Mouse (Mus musculus): ENCODE measurements around the gene Zbtb44. TPM values are rescaled to one million over a fixed set of nuclear protein-coding genes. Genes with fewer than 3 reads are reported as not detected.
"Not testable (repeated sequence)": the region's sequence is repeated elsewhere in the genome, so short reads cannot be mapped to it uniquely, and the experiment has no call there.

Gene Zbtb44
- total RNA-seq (2021) (10 to 100 TPM; 33.6 to 60.4 TPM), polyA plus RNA-seq (2012; rRNA removed) (16.7 and 17.7 TPM in 2 replicates)
- long read RNA-seq, full-length matches to known transcripts: 2 of 4 reads
- long read RNA-seq, partial matches to known transcripts: 0 of 4 reads
- long read RNA-seq, other reads (novel, unspliced or antisense): 2 of 4 reads

DNA sequence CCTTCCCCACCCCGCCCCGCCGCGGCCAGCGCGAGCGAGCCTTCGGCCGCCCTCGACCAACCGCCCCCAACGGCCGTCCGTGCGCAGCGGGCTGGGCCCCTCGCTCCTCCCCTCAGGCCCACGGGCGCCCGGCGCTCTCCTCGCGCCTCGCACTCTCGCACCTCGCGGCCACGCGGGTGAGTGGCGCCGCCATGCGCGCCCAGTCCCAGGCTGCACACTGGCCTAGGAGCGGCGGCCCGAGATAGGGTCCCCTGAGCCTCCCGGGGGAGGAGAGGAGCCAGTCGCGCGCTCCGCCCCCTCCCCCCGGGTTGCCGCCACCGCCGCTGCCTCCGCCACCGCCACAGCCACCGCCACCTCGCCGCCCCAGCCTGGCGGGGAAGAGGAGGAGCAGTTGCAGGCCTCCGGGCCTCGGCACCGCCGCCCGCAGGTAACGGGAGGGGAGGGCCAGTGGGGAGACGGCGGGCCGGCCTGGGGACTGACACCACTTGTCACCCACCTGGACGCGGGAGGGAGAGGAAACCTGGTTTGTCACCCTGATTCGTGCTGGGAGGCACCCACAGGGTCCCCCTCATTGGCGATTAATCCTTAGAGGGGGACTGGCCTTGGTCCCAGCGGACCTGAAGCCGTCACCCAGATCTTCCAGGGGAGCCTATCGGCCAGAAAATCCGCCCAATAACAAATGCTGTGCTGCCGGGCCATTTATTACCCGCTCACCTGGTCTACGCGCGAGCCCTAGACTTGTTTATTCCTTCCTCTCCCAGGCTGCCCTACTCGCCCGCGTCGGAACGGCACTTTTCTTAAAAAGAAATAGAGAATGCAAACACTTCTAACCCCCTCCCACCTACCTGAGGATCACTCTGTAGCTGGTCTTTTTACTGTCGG, at the start of gene Zbtb44:
Zbtb44 (plus strand) TSS at position 113 of the 882 bp plus-strand sequence.
- DNase-seq: no peak

DNA sequence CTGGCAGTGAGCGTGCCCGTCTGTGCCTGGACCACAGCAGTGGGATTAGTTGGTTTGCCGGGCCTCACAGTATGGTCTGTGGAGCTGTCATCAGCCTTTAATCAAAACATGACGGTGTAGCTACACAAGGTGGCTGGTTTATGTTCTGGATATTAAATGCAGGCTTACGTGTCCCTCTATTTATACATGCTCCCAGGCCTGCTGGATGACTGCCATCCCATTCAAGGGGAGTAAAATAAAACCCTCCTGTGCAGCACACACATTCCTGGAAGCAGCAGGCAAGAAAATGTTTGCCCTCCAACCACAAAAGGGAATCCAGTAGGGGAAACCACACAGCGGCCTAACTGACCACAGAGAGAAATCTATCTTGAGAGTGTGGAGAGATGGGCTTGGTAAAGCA, 44.7 kb upstream of the Zbtb44 start:
- no peak for DNase-seq

DNA sequence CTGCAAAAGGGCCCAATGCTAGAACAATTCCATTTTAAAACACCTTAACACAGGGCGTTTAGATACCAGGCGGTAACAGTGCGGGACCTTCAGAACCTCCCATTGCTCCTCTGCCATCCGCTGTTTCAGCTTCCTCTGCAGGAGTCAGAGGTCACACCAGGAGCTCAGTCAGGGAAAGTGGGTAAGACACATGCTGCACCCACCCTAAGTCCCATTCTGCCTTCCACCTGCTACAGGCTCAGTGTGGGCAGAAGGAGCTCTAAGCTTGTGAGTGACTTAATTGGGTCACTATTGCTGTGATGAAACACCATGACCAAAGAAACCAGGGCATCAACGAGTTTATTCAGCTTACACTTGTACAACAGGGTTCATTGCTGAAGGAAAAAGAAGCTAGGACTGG, 37.3 kb upstream of the Zbtb44 start:
- no peak for DNase-seq

DNA sequence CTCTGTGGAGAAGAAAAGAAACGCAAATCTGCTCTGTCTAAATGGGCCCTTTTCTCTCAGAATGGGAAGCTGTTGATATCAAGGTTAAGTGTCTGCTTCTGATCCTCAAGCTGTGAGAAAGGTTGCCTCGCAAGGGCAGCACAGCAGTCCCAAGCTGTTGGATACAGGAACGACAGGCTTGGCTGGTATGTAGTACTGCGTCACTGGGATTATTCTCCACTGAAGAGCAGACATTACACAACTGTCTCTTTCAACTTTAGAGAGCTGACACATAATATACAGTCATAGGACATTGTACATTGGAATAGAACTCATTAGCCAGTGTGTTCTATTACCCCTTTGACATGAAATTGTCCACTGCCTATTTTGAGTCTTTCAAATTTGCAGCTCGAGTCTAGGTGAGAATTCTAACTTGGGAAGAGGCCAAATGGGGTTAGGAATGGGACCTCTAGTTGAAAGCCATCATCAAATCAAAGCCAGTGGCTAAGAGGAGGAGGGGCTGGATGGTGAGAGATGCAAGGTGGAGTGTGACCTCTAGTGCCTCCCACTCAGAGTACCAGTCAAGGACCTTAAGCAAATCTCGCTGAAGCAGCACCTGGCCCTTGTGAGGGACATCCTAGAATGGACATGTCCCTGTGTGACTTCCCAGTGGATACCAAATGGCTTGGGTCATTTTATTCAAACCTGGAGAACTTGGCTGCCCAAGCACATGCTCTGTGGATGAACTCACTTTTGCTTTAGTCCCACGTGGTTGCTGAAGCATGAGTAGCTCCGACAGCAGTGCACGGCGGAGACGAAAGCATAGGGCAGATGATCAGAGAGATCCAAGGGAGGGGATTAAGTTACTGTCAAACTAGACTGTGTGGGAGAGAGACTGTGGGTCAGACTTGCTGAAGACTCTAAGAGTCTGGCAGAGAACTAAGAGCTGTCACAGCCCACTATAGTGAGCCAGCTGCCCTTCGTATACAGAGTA, 33.6 kb upstream of the Zbtb44 start:
- no peak for DNase-seq

DNA sequence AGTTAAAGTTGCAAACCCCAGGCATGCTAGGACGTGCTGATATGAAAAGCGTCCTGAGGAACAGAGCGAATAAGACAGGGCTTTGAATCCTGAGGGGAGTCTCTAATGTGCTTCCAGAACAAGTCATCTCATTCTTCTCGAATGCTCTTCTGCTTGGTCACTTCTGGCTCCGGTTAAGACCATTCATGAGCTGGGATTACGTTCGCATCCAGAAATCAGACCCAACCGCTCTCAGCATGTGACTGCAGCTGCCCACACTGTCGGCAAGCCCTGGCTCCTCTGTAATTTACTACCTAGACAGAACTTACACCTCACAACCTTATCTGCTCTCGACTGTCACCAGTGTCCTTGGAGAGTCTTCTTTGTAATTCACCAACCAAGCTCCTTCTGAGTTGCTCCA, 29.8 kb upstream of the Zbtb44 start:
- no peak for DNase-seq

DNA sequence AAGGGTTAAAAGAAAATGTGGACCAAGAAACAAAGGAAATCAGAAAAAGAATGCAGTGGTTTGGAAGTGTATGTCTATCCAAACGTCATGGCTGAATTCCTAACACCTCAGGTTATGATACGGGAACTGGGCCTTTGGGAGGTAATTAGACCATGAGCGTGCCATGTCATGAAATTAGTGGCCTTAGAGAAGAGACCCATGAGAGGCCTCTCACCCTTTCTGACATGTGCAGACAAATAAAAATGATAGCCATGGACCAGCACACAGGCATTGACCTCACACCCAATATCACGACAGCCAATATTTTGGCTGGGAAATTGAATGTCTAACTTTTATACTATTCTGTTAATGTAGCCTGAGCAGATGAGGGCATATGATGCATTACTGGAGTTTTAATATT, 27.9 kb upstream of the Zbtb44 start:
- DNase-seq: no peak

DNA sequence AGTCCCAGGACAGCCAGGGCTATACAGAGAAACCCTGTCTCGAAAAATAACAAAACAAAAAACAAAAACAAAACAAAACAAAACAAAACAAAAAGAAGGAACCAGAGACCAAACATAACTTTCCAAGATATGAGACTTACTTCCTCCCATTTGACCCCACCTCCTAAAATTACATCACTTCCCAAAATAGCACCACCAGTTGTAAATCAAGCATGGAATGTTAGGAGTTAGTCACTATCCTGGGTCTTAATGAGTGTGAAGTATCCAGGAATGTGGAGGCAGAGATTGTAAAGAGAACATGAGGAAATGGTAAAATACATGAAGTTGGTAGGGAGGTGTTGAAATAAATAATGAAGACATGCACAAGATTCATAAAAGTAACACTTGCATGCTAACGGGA, 21.1 kb upstream of the Zbtb44 start:
- no peak for DNase-seq

DNA sequence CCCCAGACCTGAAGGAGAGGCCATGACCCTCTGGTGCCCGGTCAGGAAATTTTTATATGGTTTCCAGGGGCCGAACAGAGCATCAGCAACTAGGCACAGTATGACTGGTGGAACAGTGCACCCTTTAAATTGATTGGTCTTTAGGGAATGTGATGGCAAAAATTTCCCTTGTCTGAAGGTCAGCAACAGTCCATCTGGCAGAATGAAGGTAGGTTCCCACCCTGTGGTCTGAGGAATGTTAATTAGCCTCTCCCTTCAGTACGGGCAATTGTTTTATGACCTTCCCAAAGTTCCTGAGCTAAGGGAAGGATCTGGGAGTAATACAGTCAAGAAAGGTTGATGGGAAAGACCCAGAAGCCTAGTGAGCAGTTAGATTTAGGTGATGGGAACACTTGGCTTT, 20.4 kb upstream of the Zbtb44 start:
- no peak for DNase-seq

DNA sequence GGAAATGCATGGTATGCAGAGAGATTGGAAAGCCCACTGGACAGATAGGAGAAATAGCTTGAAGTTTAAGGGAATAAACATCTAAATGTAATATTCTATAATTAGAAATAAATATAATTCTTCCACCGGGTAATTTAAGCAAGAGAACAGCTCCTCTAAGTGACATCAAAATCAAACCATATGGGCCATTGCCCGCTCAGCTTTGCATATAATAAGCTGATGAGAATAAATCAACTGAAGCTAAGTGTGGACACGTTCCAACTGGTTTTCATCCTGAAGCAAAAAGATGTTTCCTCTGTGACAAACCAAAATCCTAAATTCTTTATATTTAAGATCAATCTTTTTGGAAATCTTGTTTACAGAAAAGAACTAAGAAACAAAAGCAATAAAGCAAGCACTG, 19.7 kb upstream of the Zbtb44 start:
- no peak for DNase-seq

DNA sequence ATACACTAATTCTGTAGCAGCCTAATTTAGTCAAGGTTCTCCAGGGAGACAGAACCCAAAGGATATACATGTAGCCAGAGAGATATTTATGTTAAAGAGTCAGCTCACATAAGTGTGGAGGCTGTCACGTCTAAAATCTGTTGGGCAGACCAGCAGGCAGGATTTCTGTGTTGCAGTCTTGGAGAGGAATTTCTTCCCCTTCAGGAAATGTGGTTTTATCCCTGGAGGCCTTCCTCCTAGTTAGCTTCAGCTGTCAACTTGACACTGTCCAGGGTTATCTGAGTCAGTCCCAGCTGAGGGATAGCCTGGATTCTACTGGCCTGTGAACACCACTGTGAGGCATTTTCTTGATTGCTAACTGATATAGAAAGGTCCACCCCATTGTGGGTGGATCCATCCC, 18.9 kb upstream of the Zbtb44 start:
- peak; percentile 13 for DNase-seq

DNA sequence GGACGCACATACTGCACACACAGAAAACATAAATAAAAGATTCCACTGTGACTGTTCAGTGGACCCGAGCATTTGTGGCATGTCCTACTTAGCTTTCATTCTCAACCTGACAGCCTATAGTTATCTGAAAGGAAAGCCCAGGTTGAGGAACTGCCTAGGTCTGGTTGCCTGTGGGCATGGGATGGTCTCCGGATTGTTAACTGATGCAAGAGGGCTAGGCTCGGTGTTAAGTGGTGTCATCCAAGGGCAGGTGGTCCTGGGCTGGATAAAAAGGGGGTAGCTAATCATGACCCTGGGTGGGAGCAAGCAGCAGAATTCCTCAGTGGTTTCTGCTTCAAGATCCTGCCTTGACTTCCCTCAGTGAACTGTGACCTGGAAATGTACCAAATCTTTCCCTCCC, 17.8 kb upstream of the Zbtb44 start:
- DNase-seq: no peak

DNA sequence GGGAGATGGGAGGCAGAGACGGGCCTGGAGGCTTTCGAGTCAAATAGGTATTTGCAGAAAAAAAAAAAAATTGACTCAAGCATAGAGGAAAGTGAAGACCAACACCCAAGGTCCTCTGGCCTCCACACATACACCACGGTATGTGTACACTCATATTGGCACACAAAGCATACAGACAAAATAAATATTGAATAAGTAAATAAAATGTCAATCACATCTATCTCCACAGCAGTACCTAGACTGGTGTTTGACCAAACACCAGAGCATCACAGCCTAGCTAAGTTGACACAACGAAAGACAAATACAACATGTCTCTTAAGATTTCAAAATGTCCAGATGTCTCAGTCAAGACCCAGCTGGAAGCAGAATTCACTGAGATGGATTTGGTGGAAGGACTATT, 17.0 kb upstream of the Zbtb44 start:
- DNase-seq: no peak

DNA sequence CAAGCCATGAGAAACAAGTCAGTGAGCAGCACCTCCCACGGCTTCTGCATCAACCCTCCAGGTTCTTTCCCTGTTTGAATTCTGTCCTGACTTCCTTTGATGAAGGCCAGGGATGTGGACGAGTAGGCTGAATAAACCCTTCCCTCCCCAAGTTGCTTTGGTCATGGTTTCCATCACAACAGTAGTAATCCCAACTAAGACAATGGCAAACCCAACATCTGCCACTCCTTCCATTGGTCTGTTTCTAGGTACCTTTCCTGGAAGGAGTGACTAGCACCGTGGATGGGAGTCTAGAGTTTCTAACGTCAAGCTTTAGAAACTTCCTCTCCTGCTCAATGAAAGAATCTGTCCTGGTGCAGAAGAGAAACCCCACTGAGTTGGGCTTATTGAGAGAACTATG, 12.8 kb upstream of the Zbtb44 start:
- no peak for DNase-seq

DNA sequence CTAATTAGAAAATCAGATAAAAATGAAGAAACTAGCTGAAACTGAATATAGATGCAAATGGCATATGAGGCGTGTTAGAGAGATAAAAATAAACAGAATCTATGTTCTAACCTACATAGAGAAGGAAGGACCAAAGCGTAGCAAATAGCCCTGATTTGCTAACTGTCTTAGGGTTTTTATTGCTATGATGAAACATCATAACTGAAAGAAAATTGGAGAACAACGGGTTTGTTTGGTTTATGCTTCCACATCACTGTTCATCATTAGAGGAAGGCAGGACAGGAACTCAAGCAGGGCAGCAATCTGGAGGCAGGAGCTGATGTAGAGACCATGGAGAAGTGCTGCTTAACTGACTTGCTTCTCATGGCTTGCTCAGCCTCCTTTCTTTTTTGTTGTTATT, 12.3 kb upstream of the Zbtb44 start:
- no peak for DNase-seq

DNA sequence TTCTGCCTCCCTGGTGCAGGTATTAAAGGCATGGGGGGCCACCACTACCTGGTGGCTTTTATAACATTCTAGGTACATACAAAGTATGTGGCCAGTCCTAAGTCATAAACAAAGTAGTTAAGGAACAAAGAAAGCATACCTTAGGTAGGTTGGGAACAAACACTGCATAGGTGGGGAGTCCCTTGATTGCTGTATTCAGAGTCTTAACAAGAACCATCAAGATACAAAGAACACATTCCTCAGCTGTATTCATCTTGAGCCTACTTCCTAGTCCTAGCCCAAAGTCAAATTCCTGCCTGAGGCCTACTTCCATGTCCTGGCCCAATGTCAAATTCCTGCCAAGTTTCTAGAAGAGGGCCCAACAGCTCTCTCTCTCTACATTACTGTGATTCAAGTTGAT, 11.7 kb upstream of the Zbtb44 start:
- DNase-seq: no peak

DNA sequence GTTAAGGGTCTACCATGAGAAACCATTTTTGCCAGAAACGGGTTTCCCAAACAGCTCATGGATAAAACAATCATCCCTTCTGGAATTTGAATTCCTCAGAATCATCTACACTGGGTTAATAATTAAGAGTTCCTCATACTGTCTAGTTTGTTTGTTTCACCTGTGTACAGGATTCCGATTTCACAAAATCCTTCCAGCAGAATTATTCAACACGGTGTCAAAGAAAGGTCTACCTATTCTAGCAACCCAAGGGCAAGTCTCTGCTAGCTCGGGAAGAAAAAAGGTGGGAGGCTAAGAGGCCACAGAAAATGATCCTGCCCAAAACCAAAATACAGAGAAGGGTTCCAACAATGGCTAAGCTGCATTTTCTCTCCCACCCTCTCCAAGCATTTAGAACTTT, 2.2 kb upstream of the Zbtb44 start:
- no peak for DNase-seq

DNA sequence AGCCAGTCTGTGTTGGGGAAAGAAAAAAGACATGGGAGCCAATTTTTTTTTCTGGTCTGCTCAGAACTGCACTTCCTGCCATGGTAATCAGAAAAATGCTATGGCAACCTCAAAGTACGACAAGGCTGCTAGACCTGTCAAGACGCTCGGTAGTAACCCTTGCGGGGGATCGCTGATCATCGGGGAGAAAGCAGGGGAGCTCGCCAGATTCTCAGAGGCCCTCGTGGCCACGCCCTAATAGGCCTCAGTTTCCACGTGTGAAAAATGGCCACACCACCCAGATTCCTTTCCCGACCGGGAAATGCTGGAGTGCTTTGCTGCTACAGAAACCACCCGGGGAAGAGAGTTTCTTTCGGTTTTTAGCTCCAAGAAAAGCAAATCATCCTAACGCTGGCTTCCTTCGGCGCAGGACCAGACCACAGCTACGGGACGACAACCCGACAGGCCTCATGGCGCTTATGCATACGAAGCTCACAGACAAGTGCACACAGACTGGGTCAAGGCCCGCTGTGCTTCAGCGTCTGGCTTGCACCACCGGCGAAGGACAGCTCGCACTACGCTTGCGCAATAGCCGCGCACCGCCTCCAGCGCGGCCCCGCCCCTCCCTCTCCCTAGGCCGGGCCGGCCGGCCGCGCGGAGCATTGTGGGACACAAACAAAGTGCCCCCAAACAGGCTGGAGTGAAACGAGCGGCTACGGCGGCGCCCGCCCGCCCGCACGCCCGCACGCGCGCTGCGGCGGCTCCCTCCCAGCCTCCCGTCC, 513 bp upstream of the Zbtb44 start:
- DNase-seq: peak; percentile 99

DNA sequence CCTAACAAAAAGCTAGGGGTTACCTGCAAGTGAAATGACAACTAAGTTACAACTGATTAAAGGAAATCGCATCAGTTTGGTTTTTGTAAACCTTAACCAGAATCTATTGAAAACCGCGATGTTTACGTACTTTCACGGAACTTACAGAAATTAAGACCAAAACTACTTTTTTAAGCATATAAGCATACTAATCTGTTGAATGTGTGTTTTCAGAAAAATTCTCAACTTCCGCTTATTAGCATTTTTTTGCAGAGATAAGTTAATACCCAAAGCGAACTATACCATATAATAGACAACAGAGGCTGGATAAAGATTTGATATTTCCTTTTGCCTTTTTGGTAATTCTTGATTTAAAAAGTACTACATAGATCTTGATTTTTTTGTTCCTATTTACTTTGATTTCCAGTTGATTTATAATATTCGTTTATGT, 985 bp downstream of the Zbtb44 start:
- no peak for DNase-seq

DNA sequence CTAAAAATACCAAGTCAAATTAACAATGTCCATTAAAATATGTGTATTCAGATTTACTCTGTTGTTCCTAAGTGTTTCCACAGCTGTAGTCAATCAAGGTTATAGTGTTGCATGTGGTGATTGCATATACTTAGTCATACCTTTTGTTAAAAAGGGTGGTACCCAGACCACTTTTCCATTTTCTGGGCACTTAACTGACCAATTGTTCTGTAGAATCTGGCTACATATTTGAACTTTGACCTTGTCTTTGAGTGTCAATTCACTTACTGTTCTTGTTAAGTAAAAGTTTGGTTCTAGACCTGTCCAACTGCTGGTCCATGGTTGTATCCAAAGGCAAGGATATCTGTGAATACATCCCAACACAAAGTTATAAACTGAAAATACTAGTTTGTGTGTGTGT, 2.1 kb downstream of the Zbtb44 start:
- DNase-seq: no peak

DNA sequence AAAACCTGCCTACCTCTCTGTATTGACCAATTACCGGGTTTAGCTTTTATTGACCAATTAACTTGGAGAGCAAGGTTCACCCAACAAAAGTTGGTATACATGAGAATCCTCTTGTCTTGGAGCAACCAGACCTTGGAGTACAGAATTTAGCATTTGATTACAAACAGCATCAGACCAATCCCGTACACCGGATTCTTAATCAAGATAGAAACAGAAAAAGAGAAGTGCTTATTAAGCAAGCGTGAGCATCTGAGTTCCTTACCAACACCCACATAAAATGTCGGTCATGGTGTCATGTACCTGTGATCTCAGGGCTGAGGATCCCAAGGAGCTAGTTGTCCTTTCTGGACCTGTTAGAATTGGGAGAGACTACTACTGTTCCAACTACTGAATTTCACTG, 19.8 kb downstream of the Zbtb44 start:
- DNase-seq: no peak

DNA sequence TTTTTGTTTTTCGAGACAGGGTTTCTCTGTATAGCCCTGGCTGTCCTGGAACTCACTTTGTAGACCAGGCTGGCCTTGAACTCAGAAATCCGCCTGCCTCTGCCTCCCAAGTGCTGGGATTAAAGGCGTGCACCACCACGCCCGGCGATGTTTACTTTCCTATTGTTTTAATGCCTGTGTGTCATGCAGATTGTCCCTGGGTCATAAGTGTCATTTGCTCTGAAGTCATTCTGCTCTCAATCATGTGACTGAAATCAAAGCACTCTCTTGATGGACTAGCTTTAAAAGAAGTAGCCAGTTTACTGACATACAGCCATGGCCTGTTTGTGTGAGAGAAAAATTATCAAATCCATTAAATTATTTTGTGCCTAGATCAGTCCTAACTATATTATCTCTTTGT, 21.1 kb downstream of the Zbtb44 start:
- DNase-seq: not testable (repeated sequence)

DNA sequence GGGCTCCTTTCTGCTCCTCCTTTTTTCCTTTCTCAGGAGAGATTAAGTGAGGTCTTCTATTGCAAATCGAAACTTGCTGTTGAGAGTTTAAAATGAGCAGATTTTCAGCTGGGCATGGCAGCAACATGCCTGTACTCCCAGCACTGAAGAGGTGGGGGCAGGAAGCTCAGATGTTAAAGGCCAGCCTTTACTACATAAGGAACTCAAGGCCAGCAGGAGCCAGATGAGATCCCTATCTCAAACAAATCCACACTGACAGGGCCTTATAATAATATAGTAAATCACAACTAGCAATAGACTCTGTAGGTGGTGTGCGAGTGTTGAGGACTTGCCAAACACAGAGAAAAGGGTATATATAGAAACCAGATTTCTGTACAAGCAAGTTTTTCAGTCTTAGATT, 28.3 kb downstream of the Zbtb44 start:
- DNase-seq: no peak
